ENCODE assay signal across 28 mouse cellular contexts in the genomic region with DNA sequence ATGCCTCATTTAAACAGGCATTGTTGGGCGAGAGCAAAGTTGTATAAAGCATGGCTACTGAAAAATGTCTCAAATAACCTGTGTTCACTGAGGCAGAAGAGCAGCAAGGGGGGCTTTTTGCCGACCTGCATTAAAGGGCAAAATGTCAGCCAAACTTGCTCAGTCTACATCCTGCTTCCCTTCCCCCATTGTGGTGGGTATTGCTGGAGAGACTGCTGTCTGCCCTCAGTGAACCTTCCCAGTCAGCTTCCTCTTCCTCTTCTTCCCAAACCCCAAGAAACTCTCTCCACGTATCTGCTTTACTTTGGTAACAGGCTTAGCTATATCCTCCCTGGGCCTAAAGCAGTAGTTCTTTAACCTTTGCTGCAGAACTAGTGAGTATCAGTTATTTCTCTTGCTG.
DNase-seq lines count a peak whose midpoint lies in the region; ATAC-seq and TF ChIP-seq lines count a peak whose summit lies in the region.
"Had no signal": no experiment of that assay in that cellular context is flagged by ENCODE, and none has a peak within 500 bp of the region (broad histone marks: within the 10 kb centered on the region; RNA-seq: fewer than 3 reads in every experiment).

No protein-coding gene starts in this region.

- no peak overlapping the region for H3K4me3 ChIP-seq in heart, embryonic 10.5 days
- H3K4me3 ChIP-seq in lung, postnatal 0 days (ENCODE audit: low read depth, low read length) = no peak overlapping the region
- H3K4me3 ChIP-seq: embryonic facial prominence, embryonic 10.5 days; embryonic facial prominence, embryonic 13.5 days; erythroblast, embryonic 14.5 days; forebrain, embryonic 12.5 days; forebrain, embryonic 15.5 days; gastrocnemius, adult 2 months; heart, adult 2 months; hindbrain, embryonic 12.5 days; hindbrain, embryonic 15.5 days had no signal

- no peak overlapping the region for H3K9ac ChIP-seq in lung, postnatal 0 days (replicated peaks; ENCODE audit: low read depth)
- H3K9ac ChIP-seq: embryonic facial prominence, embryonic 13.5 days; forebrain, embryonic 12.5 days; forebrain, embryonic 15.5 days; hindbrain, embryonic 12.5 days; hindbrain, embryonic 15.5 days had no signal

- H3K27me3 ChIP-seq in heart, embryonic 10.5 days (ENCODE audit: insufficient read depth, poor library complexity, severe bottlenecking) = no peaks in the 10 kb centered on the region
- H3K27me3 ChIP-seq in lung, postnatal 0 days (replicated peaks; ENCODE audit: insufficient read depth, low read length) = no peaks in the 10 kb centered on the region
- H3K27me3 ChIP-seq: CH12.LX; embryonic facial prominence, embryonic 13.5 days; forebrain, embryonic 12.5 days; forebrain, embryonic 15.5 days; hindbrain, embryonic 15.5 days had no signal

- DNase-seq in heart, adult 11 months = peak; percentile 67
- DNase-seq in heart, embryonic 10.5 days (ENCODE audit: low spot score) = no peak
- DNase-seq in lung, postnatal 0 days (ENCODE audit: low spot score) = peak; percentile 24
- DNase-seq in lung, postnatal 4 days = no peak
- DNase-seq in Muller cell, postnatal 12 days (ENCODE audit: inconsistent ontology term) = peak; percentile 15
- no peak for DNase-seq in frontal cortex, postnatal 14 days (ENCODE audit: low spot score in 2 of 2)
- no peak for DNase-seq in right cerebral cortex, adult 2 months (ENCODE audit: low spot score in 2 of 2)
- DNase-seq: adrenal gland, adult 2 months; adrenal gland, postnatal 14 days; cerebellum, adult 11 months; cerebellum, adult 2 months; cerebellum, adult 9-11 months; cerebellum, postnatal 25 days; embryo, embryonic 11 days; gastrocnemius, adult 2 months; gastrocnemius, postnatal 14 days; heart, adult 2 months had no signal

- no peak overlapping the region for H3K27ac ChIP-seq in heart, embryonic 10.5 days
- no peak overlapping the region for H3K27ac ChIP-seq in lung, postnatal 0 days (ENCODE audit: low read length)
- H3K27ac ChIP-seq: embryonic facial prominence, embryonic 10.5 days; embryonic facial prominence, embryonic 13.5 days; forebrain, embryonic 12.5 days; forebrain, embryonic 15.5 days; gastrocnemius, adult 2 months; heart, adult 2 months; hindbrain, embryonic 12.5 days; hindbrain, embryonic 15.5 days had no signal

- no peaks in the 10 kb centered on the region for H3K9me3 ChIP-seq in heart, embryonic 10.5 days
- H3K9me3 ChIP-seq in lung, postnatal 0 days (ENCODE audit: low read length) = no peaks in the 10 kb centered on the region
- H3K9me3 ChIP-seq: embryonic facial prominence, embryonic 10.5 days; embryonic facial prominence, embryonic 13.5 days; forebrain, embryonic 12.5 days; forebrain, embryonic 15.5 days; G1E; hindbrain, embryonic 12.5 days; hindbrain, embryonic 15.5 days had no signal

- H3K36me3 ChIP-seq in heart, embryonic 10.5 days = no peaks in the 10 kb centered on the region
- no peaks in the 10 kb centered on the region for H3K36me3 ChIP-seq in lung, postnatal 0 days (ENCODE audit: insufficient read depth, low read length)
- H3K36me3 ChIP-seq: embryonic facial prominence, embryonic 10.5 days; embryonic facial prominence, embryonic 13.5 days; forebrain, embryonic 12.5 days; forebrain, embryonic 15.5 days; G1E; hindbrain, embryonic 12.5 days; hindbrain, embryonic 15.5 days had no signal

- peaks cover 2% of the 10 kb centered on the region for H3K4me1 ChIP-seq in heart, embryonic 10.5 days
- no peaks in the 10 kb centered on the region for H3K4me1 ChIP-seq in lung, postnatal 0 days (ENCODE audit: insufficient read depth, low read depth, low read length)

- no peak overlapping the region for H3K4me2 ChIP-seq in lung, postnatal 0 days (replicated peaks; ENCODE audit: low read depth, low read length)
- H3K4me2 ChIP-seq: embryonic facial prominence, embryonic 13.5 days; forebrain, embryonic 12.5 days; forebrain, embryonic 15.5 days; heart, embryonic 11.5 days; hindbrain, embryonic 12.5 days; hindbrain, embryonic 15.5 days had no signal

- 63% methylated on average over 3 of the region's 3 CpGs for WGBS in heart, embryonic 10.5 days
- WGBS in lung, postnatal 0 days = 52% methylated on average over 3 of the region's 3 CpGs

- no peak for TF ChIP-seq CTCF in lung, postnatal 0 days (IDR thresholded peaks at IDR 0.05)

- no peak for ATAC-seq in lung, postnatal 0 days
- ATAC-seq in megakaryocyte progenitor cell, adult 5-6 weeks (replicated peaks; ENCODE audit: poor library complexity) = peak; percentile 42; the same call in 1 of the 2 replicates
- ATAC-seq: forebrain, embryonic 15.5 days had no signal

- TF ChIP-seq EP300 in lung, postnatal 0 days (IDR thresholded peaks at IDR 0.05) = no peak

Comparison
In these comparisons a context has a peak if more than half of its experiments do, and no peak if none do; other contexts are left out.
1. DNase-seq: peak in heart, adult 11 months (single experiment), lung, postnatal 0 days (single experiment) and Muller cell, postnatal 12 days (single experiment); none in heart, embryonic 10.5 days (single experiment), lung, postnatal 4 days (0 of 2), frontal cortex, postnatal 14 days (0 of 2) and right cerebral cortex, adult 2 months (0 of 2).